Mouse (Mus musculus): Measurements from ENCODE around the gene Vwf.

The Vwf gene

GRCm38 (mm10) chr6:125648964-125649363, 102.4 kb downstream of the Vwf start:
- DNase-seq = no peak

GRCm38 (mm10) chr6:125651335-125651734, 104.8 kb downstream of the Vwf start:
- no peak for DNase-seq

GRCm38 (mm10) chr6:125653416-125653815, 106.8 kb downstream of the Vwf start:
- no peak for DNase-seq

GRCm38 (mm10) chr6:125656921-125657320, 110.3 kb downstream of the Vwf start:
- peak; percentile 16 for DNase-seq

- no peak for DNase-seq
These were observed 111.4 kb downstream of the Vwf start for GRCm38 (mm10) chr6:125657966-125658365.

- no peak for DNase-seq
These were observed 114.7 kb downstream of the Vwf start for GRCm38 (mm10) chr6:125661106-125661877.

- no peak for DNase-seq
These were observed 117.3 kb downstream of the Vwf start for GRCm38 (mm10) chr6:125663906-125664305.

GRCm38 (mm10) chr6:125671835-125672234, 125.3 kb downstream of the Vwf start:
- no peak for DNase-seq

GRCm38 (mm10) chr6:125678492-125678891, 131.9 kb downstream of the Vwf start:
- DNase-seq = no peak

GRCm38 (mm10) chr6:125680613-125681012, 134.0 kb downstream of the Vwf start:
- no peak for DNase-seq

GRCm38 (mm10) chr6:125685420-125685819, 138.8 kb downstream of the Vwf start:
- no peak for DNase-seq

GRCm38 (mm10) chr6:125687986-125688385, 141.4 kb downstream of the Vwf start:
- no peak for DNase-seq

GRCm38 (mm10) chr6:125690057-125690703, 143.6 kb downstream of the Vwf start, which contains the start of gene Ano2:
Gene Ano2 (plus strand): TSS chr6:125690419.
- DNase-seq = peak; percentile 3

GRCm38 (mm10) chr6:125701146-125701545, 154.6 kb downstream of the Vwf start:
- DNase-seq = no peak

GRCm38 (mm10) chr6:125711261-125711660, 164.7 kb downstream of the Vwf start:
- no peak for DNase-seq

- no peak for DNase-seq
These were observed 179.8 kb downstream of the Vwf start for GRCm38 (mm10) chr6:125726408-125726807.

- no peak for DNase-seq
These were observed 180.9 kb downstream of the Vwf start for GRCm38 (mm10) chr6:125727484-125727911.

GRCm38 (mm10) chr6:125729471-125729870, 182.9 kb downstream of the Vwf start:
- no peak for DNase-seq

- no peak for DNase-seq
These were observed 183.5 kb downstream of the Vwf start for GRCm38 (mm10) chr6:125729986-125730535.

Data from cerebellum, adult 11-12 months (tissue).